Mouse (Mus musculus) megakaryocyte, embryonic 14.5 days (primary cell): ENCODE measurements around the gene Apol9b.
"Not testable (repeated sequence)": the region's sequence is repeated elsewhere in the genome, so short reads cannot be mapped to it uniquely, and the experiment has no call there.

ENCODE experiments used
- FLI1 ChIP-seq: IDR thresholded peaks from 2 replicates; pipeline ENCODE4 v1.6.1; 2012; ENCODE audit warnings: low read length, inconsistent platforms, mixed read lengths
- GATA1 ChIP-seq: IDR thresholded peaks from 3 replicates; pipeline ENCODE4 v1.6.1; 2012; ENCODE audit warnings: mixed read lengths, low read length, inconsistent platforms, borderline replicate concordance

DNA sequence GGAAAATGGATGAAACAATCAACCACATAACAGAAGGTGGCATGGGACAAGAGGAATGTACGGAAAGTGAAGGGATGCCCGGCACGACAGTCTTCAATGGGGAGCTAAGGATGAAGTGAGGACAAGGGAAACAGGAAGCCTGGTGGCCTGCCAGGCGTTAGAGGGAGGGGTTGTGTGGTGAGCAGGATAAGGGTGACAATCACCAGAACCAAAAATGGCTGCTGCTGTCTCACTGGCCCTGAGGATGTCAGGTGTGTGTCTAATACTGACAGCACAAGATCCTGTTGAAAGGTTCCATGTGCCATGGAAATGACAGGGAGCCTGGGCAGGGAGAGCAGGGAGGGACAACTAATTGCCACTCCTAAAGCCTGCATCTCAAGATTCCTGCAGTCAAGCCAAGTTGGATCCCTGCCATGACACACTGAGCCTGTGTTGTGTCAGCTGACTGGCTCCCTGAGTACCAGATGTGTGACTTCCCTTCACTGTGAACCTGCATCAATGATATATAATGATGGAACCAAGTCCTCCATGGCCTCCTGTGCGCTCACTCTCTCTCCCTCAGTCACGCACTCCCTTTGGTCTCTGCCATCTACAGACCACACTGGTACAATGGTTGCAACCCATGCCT, 3.3 kb upstream of the Apol9b start:
- TF ChIP-seq GATA1, FLI1: not testable (repeated sequence)
